Mouse (Mus musculus) spleen, adult 12 weeks (tissue): ENCODE data around the gene Nucks1.
A peak's percentile ranks its signal among the peaks of the same experiment; 100 is the strongest.

Experiments
- DNase-seq: peaks from one replicate; pipeline ENCODE4 v3.0.0; 2022; ENCODE audit warnings: low spot score

Nucks1 gene

DNA sequence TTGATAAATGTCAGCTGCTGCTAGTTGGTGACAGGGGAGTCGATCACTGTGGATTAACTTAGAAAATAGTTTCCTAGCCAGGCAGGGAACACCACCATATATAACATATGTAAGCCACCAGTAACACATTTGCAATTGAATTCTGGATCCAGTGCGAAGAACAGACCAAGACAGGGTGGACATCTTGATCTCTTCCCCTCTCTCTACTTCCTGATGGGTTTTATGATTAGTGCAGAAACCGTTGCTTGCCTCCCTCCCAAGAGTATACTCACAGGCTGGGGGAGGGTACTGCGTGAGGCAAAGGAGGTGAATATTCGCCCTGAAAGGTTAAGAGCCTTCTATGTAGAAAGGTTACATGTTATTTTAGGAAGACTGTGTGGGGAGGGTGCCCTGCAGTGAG is 55.5 kb downstream of the Nucks1 start:
- no peak for DNase-seq

DNA sequence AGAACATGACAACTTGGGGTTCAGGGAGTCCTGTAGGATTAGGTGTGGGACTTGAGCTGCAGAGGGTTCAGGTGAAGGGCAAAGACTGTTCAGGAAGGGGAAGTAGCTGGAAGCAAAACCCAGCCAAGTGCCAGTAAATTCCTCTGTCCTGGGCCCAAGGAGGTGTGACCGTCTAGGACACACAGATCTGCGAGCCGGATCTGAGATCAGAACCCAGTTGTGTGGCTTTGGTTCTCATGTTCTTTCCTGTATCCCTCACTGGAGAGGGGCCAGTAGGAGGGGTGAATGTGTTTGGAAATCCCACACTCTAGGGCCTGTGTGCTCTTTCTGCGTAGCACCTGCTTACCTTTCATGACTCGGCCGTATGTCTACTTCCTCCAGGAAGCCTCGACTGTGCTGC is 57.0 kb downstream of the Nucks1 start:
- no peak for DNase-seq

DNA sequence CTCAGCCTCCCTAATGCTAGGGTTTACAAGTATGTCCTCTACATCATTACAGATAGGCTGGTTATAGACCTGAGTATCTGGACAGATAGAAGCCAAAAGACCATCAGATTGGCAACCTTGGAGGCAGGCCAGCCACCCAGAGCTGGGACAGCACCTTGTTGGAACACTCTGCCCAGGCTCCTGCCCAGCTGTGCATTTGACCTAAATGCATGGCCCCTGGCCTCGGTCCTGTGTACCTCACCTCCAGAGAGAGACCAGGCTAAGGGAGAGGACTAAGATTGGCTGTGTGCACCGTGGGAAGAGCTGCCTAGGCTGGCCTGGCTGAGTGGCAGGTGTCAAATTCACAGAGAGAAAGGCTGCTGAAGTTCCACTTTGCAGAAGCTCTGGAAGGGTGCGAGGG is 58.2 kb downstream of the Nucks1 start:
- no peak for DNase-seq

DNA sequence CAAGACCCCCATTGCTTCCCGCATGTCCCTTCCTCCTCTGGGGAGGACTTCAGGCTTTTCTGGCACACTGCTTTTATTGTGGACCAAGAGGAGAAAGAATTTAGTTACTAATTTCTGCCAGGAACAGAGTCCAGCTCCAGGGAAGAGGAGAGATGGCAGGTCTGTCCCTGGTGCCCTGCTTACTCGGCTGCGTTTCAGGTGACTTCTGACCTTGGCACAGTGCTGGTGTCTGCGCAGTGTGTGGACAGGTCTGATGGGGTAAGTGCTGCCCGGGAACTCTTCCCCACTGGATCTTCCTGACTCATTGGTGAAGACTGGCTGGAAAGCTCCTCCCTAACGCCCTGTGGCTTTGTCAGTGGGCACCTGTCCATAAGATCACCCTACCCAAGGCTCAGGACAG is 58.6 kb downstream of the Nucks1 start:
- no peak for DNase-seq

DNA sequence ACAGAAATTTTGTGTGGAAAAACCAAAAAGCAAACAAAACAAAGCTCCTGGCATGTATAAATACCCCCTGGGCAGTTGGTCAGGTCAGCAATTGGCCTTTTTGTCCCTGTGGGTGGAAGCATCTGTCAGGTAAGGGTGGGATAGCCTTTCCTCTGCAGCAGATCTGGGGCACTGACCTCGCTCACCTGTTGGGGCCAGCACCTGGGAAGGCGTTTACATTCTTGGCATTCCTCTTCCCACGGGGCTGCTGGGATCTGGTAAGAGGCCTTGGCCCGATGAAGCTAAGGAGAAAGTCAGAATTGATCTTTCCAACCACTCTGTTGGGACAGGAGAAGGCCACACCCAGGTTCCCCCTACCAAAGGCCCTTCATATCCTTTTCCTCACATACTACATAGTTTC is 59.5 kb downstream of the Nucks1 start:
- DNase-seq, result no peak

DNA sequence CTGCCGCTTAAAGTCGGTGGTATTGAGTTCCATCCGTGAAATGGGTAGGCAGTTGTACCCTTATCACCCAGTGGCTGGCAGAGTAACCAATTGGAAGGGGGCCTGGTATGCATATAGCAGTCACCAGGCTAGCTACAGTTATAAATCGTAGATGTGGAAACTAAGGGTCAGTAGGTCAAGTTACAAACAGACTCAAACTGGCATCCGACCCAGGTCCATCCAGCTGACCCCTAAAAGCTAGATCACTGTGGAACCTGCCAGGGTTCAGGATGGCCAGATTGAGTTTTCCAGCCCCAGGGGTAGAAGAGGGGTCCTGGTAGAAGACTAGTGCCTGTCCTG is 60.0 kb downstream of the Nucks1 start:
- DNase-seq, result no peak

DNA sequence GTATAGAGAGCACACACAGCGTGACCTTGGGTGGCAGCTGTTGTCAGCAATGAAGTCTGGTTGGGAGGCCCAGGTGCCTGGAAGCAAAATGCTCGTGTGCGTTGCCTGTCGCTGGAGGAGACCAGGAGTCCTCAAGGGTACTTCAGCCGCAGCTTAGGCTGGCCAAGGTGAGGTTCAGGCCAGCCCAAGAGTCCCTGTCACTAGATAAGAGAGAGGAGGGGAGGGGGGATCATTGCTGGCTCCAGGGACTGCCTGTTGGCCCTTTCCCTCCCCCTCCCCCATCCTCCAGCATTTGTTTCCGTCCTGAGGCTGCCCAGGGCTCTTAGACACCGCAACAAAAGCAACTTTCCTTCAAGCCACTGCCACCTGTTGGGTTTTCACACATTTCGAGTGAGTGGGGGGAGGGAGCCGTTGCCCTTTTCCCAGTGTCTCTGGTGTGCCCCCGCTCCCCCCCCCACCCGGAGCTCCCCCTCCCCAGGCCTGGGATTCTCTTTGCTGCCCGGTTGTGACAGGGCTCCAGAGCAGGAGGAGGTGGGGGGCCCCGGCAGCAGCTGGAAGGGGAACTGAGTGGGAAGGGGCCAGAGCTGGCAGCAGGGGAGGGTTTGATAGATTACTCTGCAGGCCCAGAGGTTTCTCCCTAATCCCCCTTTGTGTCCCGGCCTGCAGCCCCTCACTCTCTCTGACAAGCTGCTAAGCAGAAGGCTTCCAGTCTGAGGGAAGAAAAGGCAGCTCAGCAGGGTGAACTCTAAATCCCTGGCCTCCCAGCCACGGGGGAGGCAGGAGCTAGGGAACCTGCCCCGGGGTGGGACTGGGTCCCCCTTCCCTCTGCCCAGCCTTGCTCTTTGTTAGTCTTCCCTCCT is 60.6 kb downstream of the Nucks1 start:
- no peak for DNase-seq

DNA sequence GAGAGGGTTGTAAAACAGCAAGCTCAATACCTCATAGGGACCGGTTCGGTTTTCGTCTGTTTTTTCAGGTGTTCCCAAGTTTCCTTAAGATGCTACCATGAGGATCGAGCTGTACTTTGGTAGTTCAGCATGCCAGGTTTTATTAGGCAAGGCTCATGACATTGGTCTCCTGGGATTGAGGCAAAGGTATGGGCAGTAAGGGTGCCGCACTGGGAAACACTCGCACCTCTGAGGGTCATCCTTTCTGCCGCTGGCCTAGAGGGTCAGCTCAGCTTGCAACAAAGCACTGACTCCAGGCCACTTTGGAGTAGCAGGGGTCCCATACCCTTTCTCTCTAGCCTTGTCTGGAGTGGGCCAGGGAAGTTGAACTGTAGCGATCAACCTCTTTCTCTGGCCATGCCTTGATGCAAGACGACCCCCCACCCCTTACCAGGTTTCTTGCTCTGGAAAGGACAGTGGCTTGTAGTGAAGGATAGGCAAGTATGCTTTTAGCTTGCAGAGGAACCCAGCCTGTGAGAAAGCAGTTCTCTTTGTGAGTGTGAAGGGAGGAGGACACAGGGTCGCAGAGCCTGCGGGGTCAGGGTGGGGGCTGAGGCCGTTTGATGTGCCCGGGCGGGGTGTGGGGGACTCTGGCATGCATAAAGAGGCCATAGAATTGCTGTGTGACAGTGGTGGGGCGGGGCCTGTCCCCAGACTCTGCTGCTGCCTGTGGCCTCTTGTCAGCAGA is 61.6 kb downstream of the Nucks1 start:
- no peak for DNase-seq

DNA sequence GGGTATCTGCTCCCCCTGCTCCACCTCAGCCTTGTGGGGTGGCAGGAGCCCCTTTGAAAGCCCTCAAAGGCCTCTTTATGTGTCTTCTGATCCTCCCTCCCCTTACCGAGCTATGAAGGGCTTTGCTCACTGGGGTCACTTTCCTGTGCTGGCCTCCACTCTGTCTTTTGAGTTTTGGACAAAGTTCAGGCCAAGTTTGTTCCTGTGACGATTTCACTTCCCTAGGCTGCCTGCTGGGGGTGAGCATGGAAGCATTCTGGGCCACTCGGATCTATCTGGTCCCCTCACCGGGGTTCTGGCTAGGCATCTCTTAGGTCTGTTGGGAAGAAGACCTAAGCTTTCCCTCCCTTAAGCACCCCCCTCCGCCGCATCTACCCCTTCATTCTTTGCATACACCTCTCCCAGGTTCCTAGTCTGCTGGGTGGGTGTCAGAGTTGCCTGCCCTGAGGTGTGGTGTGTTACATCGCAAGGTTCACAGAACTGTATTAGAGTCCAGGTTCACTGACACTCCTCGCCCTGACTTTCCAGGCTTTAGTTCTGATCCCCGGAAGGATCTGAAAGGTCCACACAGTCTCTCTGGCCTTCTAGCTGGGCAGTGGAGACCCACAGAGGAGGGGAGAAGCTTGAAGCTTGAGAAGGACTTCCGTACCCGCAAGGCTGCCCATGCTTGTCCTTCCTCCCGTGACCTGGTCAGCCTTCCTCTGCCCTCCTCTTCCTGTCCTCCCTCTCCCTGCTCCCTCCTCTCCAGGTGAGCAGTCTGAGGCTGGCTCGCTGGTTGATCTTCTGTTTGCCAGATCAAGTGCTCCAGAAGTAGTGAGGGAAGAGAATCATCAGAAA is 62.4 kb downstream of the Nucks1 start:
- DNase-seq, result no peak

DNA sequence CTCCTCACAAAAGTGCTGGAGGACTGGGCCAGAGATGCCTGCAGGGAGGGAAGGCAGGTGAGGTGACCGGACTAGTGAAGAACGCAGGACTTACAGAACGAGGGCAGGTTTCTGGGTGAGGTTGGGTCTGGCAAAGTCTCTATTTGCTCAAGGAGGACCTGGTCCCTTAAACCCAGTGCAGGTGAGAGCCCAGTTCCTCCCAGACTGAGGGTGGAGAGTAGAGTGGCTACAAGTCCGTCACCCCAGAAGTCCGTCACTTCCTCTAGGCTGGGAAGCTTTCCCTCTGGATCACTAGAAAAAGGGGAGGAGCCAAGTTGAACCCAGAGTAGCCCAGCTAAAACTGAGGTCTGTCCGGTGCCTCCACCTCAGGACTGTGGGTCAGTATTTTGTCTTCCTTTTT is 63.7 kb downstream of the Nucks1 start:
- DNase-seq, result no peak

DNA sequence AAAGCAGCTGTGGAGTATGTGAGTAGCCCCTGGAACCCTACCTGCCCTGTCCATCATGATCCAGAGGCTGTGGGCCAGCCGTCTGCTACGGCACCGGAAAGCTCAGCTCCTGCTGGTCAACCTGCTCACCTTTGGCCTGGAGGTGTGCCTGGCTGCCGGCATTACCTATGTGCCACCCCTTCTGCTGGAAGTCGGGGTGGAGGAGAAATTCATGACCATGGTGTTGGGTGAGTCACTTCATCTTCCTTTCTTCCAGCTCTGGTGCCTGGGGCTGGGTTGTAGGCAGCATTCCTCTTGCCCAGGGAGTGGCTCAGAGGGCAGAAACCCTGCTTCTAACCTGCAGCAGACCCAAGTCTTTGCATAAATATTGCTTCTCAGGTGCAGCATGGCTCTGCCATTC is 66.6 kb downstream of the Nucks1 start:
- no peak for DNase-seq

DNA sequence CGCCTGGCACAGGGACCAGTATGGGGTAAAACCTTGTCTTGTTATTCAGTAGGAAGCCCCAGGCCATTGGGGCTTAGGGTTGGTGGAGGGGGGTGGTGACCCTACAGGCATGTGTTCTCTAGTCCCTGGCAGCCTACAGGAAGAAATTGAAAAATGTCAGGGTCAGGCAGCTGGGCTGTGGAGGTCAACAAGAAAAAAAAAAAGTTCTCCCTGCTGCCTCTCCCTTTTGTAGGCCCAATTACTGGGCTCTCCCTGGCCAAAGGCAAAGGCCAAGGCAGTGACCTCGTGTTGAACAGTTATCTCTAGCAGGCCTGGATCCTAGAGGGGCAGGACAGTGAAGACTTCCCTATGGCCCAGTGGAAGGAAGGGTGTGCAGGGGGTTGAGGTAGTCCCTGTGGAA is 70.1 kb downstream of the Nucks1 start:
- no peak for DNase-seq

DNA sequence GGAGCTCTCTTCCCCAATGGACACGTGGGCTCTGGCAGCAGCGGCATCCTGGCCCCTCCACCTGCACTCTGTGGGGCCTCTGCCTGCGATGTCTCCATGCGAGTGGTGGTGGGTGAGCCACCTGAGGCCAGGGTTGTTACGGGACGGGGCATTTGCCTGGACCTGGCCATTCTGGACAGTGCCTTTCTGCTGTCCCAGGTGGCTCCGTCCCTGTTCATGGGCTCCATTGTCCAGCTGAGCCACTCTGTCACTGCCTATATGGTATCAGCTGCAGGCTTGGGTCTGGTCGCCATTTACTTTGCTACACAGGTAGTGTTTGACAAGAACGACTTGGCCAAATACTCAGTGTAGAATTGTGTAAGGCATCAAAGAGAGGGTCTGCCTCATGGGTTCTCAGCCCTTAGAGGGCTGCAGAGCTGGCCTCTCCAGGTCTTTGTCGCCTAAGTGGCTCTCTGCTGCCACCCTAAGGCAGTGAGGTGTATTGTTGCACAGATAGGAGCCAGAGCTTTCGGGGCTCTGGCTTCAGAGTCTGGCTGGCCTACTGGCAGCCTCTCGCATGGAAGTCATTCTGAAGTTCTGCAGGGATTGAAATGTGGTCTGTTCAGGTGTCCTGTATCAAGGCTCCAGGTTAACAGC is 71.2 kb downstream of the Nucks1 start:
- peak; percentile 56 for DNase-seq

DNA sequence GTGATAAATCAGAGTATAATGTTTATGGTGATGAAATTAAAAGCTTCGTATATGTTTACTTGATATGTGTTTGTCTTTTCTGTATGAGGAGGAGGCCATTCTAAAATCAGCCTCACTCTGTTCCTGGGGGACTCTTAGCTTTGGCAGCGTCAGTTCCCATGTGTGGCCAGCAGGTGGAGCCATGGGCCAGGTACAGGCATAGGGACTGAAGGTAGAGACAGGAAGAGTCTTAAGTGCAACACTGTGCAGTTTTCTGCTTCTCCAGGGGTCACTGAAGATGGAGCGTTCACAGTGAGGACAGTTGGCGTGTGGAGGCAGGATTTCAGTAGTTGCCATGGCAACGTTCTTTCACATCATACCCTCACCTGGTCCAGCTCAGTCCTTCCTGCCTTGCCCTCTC is 72.6 kb downstream of the Nucks1 start:
- peak; percentile 65 for DNase-seq

DNA sequence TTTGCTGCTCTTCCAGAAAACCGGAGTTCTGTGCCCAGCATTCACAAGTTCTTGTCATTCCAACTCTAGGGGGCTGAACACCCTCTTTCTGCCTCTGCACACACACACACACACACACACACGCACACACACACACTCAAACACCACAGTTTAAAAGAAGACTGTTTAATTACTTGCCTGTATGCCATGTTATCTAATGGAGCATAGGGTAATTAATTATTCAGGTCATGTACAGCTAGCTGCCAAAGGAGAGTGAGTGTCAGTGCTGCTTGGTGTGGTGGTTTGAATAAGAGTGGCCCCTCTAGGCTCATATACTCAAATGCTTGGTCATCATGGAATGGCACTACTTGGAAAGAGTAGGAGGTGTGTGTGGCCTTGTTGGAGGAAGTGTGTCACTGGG is 73.5 kb downstream of the Nucks1 start:
- no peak for DNase-seq
